ENCODE assay signal across 8 mouse cellular contexts in genomic region chr11:21174396-21174795, GRCm38 (mm10).
A peak's percentile ranks its signal among the peaks of the same experiment; 100 is the strongest.
DNase-seq lines count a peak whose midpoint lies in the region; ATAC-seq and TF ChIP-seq lines count a peak whose summit lies in the region.

No protein-coding gene starts in this region.

- TF ChIP-seq CTCF in hindbrain, postnatal 0 days (IDR thresholded peaks at IDR 0.05; ENCODE audit: low read depth), result no peak

- H3K9me3 ChIP-seq in hindbrain, postnatal 0 days (ENCODE audit: low read length), result no peaks in the 10 kb centered on the region
- no peaks in the 10 kb centered on the region for H3K9me3 ChIP-seq in hindbrain, embryonic 11.5 days (ENCODE audit: control insufficient read depth, low read length)
- peaks cover 8% of the 10 kb centered on the region for H3K9me3 ChIP-seq in heart, embryonic 12.5 days (replicated peaks)
- H3K9me3 ChIP-seq in liver, embryonic 13.5 days (replicated peaks), result no peaks in the 10 kb centered on the region; the same call in 1 of the 2 replicates
- no peaks in the 10 kb centered on the region for H3K9me3 ChIP-seq in midbrain, embryonic 15.5 days

- no peak for ATAC-seq in hindbrain, postnatal 0 days
- no peak for ATAC-seq in hindbrain, embryonic 11.5 days (ENCODE audit: low FRiP score)
- peak; percentile 45; the same call in 1 of the 2 replicates for ATAC-seq in heart, embryonic 12.5 days (ENCODE audit: insufficient number of reproducible peaks, low FRiP score)
- no peak for ATAC-seq in liver, embryonic 13.5 days (ENCODE audit: low read depth)
- ATAC-seq in midbrain, embryonic 15.5 days (replicated peaks), result no peak

- no peaks in the 10 kb centered on the region; the same call in 1 of the 2 replicates for H3K4me1 ChIP-seq in hindbrain, postnatal 0 days (ENCODE audit: insufficient read depth, low read length)
- no peaks in the 10 kb centered on the region for H3K4me1 ChIP-seq in hindbrain, embryonic 11.5 days (replicated peaks; ENCODE audit: control insufficient read depth, insufficient read depth, low read length)
- H3K4me1 ChIP-seq in heart, embryonic 12.5 days (replicated peaks), result peaks cover 5% of the 10 kb centered on the region; the same call in 1 of the 2 replicates
- H3K4me1 ChIP-seq in liver, embryonic 13.5 days (replicated peaks), result peaks cover 27% of the 10 kb centered on the region
- H3K4me1 ChIP-seq in midbrain, embryonic 15.5 days, result no peaks in the 10 kb centered on the region

- no peak overlapping the region for H3K27ac ChIP-seq in hindbrain, postnatal 0 days
- no peak overlapping the region for H3K27ac ChIP-seq in hindbrain, embryonic 11.5 days (ENCODE audit: low read depth, low read length)
- 0 out of 2 replicates have a peak overlapping the region, but pooled peaks have one; percentile 11 for H3K27ac ChIP-seq in heart, embryonic 12.5 days (ENCODE audit: poor library complexity, severe bottlenecking)
- H3K27ac ChIP-seq in liver, embryonic 13.5 days, result no peak overlapping the region
- H3K27ac ChIP-seq in midbrain, embryonic 15.5 days, result no peak overlapping the region

- no peaks in the 10 kb centered on the region for H3K36me3 ChIP-seq in hindbrain, postnatal 0 days (ENCODE audit: insufficient read depth, low read length)
- no peaks in the 10 kb centered on the region for H3K36me3 ChIP-seq in hindbrain, embryonic 11.5 days (ENCODE audit: control insufficient read depth, insufficient read depth, low read length)
- H3K36me3 ChIP-seq in heart, embryonic 12.5 days, result no peaks in the 10 kb centered on the region
- H3K36me3 ChIP-seq in liver, embryonic 13.5 days, result no peaks in the 10 kb centered on the region
- no peaks in the 10 kb centered on the region for H3K36me3 ChIP-seq in midbrain, embryonic 15.5 days (replicated peaks)

- H3K4me2 ChIP-seq in hindbrain, postnatal 0 days (ENCODE audit: low read depth, low read length), result no peak overlapping the region
- no peak overlapping the region for H3K4me2 ChIP-seq in hindbrain, embryonic 11.5 days (replicated peaks; ENCODE audit: low read depth, low read length)
- H3K4me2 ChIP-seq in heart, embryonic 12.5 days, result no peak overlapping the region
- no peak overlapping the region for H3K4me2 ChIP-seq in liver, embryonic 13.5 days
- no peak overlapping the region for H3K4me2 ChIP-seq in midbrain, embryonic 15.5 days

- H3K9ac ChIP-seq in hindbrain, postnatal 0 days (replicated peaks; ENCODE audit: low read length), result no peak overlapping the region
- no peak overlapping the region for H3K9ac ChIP-seq in hindbrain, embryonic 11.5 days (ENCODE audit: low read depth, low read length)
- no peak overlapping the region for H3K9ac ChIP-seq in heart, embryonic 12.5 days
- H3K9ac ChIP-seq in liver, embryonic 13.5 days, result no peak overlapping the region
- no peak overlapping the region for H3K9ac ChIP-seq in midbrain, embryonic 15.5 days

- no peak overlapping the region for H3K4me3 ChIP-seq in hindbrain, postnatal 0 days (ENCODE audit: low read length)
- H3K4me3 ChIP-seq in hindbrain, embryonic 11.5 days (ENCODE audit: low read depth, low read length), result no peak overlapping the region
- H3K4me3 ChIP-seq in heart, embryonic 12.5 days, result no peak overlapping the region
- H3K4me3 ChIP-seq in liver, embryonic 13.5 days (replicated peaks), result no peak overlapping the region
- H3K4me3 ChIP-seq in midbrain, embryonic 15.5 days, result no peak overlapping the region

- DNase-seq in hindbrain, postnatal 0 days (ENCODE audit: low spot score), result peak; percentile 42
- no peak for DNase-seq in hindbrain, embryonic 11.5 days (ENCODE audit: low spot score)
- DNase-seq in ZHBTc4 (ENCODE audit: low read depth, low spot score), result peak; percentile 95
- peak; percentile 18 for DNase-seq in liver, embryonic 13.5 days
- DNase-seq in spleen, adult 12 weeks (ENCODE audit: low spot score), result peak; percentile 53
- no peak for DNase-seq in frontal cortex, postnatal 36 days (ENCODE audit: low spot score in 2 of 2)

- 56% methylated on average over 5 of the region's 5 CpGs for WGBS in hindbrain, postnatal 0 days
- WGBS in hindbrain, embryonic 11.5 days, result 65% methylated on average over 5 of the region's 5 CpGs
- 40% methylated on average over 5 of the region's 5 CpGs for WGBS in heart, embryonic 12.5 days
- 20% methylated on average over 5 of the region's 5 CpGs for WGBS in liver, embryonic 13.5 days (ENCODE audit: insufficient replicate concordance)
- WGBS in midbrain, embryonic 15.5 days, result 66% methylated on average over 5 of the region's 5 CpGs

- no peaks in the 10 kb centered on the region for H3K27me3 ChIP-seq in hindbrain, postnatal 0 days (ENCODE audit: insufficient read depth, low read length)
- H3K27me3 ChIP-seq in hindbrain, embryonic 11.5 days (ENCODE audit: control insufficient read depth, insufficient read depth, low read length), result no peaks in the 10 kb centered on the region
- H3K27me3 ChIP-seq in heart, embryonic 12.5 days (replicated peaks), result no peaks in the 10 kb centered on the region
- no peaks in the 10 kb centered on the region for H3K27me3 ChIP-seq in liver, embryonic 13.5 days
- no peaks in the 10 kb centered on the region for H3K27me3 ChIP-seq in midbrain, embryonic 15.5 days (replicated peaks)

Comparison
In these comparisons a context has a peak if more than half of its experiments do, and no peak if none do; other contexts are left out.
1. DNase-seq: peak in hindbrain, postnatal 0 days (single experiment), ZHBTc4 (single experiment), liver, embryonic 13.5 days (single experiment) and spleen, adult 12 weeks (single experiment); none in hindbrain, embryonic 11.5 days (single experiment) and frontal cortex, postnatal 36 days (0 of 2).